Mouse (Mus musculus): Measurements from ENCODE around the gene Dhx58. TPM values are rescaled to one million over a fixed set of nuclear protein-coding genes. Genes with fewer than 3 reads are reported as not detected.
"Not testable (repeated sequence)": the region's sequence is repeated elsewhere in the genome, so short reads cannot be mapped to it uniquely, and the experiment has no call there.

Gene Dhx58
- polyA plus RNA-seq, 1 experiment from 2014 or later: 2.4 TPM

- not testable (repeated sequence) for H3K36me3 ChIP-seq; H3K4me1 ChIP-seq; H3K27ac ChIP-seq (replicated peaks); ATAC-seq (replicated peaks); H3K9ac ChIP-seq (replicated peaks); H3K4me3 ChIP-seq; H3K9me3 ChIP-seq; H3K4me2 ChIP-seq (replicated peaks)
- peaks cover 13% of the 10 kb centered on the region for H3K27me3 ChIP-seq
- 57% methylated on average over 3 of the region's 3 CpGs for WGBS
Observed at GRCm38 (mm10) chr11:100655589-100655988, 48.5 kb downstream of the Dhx58 start.

GRCm38 (mm10) chr11:100651748-100652147 lies 52.3 kb downstream of the Dhx58 start:
- Histone ChIP-seq H3K4me1 (peaks cover 6% of the 10 kb centered on the region; the same call in 1 of the 2 replicates), H3K4me3 (no peak overlapping the region), H3K27ac (replicated peaks) (no peak overlapping the region), H3K9me3 (no peaks in the 10 kb centered on the region), H3K4me2 (replicated peaks) (no peak overlapping the region), H3K9ac (replicated peaks) (no peak overlapping the region), H3K36me3 (no peaks in the 10 kb centered on the region), H3K27me3 (peaks cover 27% of the 10 kb centered on the region)
- ATAC-seq (replicated peaks): no peak
- WGBS: 22% methylated on average over 3 of the region's 3 CpGs

GRCm38 (mm10) chr11:100651205-100651604 lies 52.9 kb downstream of the Dhx58 start:
- Histone ChIP-seq H3K9ac (replicated peaks) (no peak overlapping the region), H3K9me3 (no peaks in the 10 kb centered on the region), H3K4me3 (no peak overlapping the region), H3K27ac (replicated peaks) (no peak overlapping the region), H3K4me2 (replicated peaks) (no peak overlapping the region), H3K4me1 (peaks cover 2% of the 10 kb centered on the region; the same call in 1 of the 2 replicates), H3K36me3 (no peaks in the 10 kb centered on the region), H3K27me3 (peaks cover 27% of the 10 kb centered on the region)
- 10% methylated on average over 8 of the region's 8 CpGs for WGBS
- ATAC-seq (replicated peaks): no peak

- Histone ChIP-seq H3K27ac (replicated peaks) (no peak overlapping the region), H3K36me3 (no peaks in the 10 kb centered on the region), H3K4me2 (replicated peaks) (no peak overlapping the region), H3K4me1 (no peaks in the 10 kb centered on the region), H3K9me3 (no peaks in the 10 kb centered on the region), H3K9ac (replicated peaks) (no peak overlapping the region), H3K4me3 (no peak overlapping the region), H3K27me3 (peaks cover 27% of the 10 kb centered on the region)
- WGBS: 82% methylated on average over 8 of the region's 8 CpGs
- ATAC-seq (replicated peaks): no peak
Observed at GRCm38 (mm10) chr11:100648405-100648804, 55.7 kb downstream of the Dhx58 start.

GRCm38 (mm10) chr11:100646265-100646664 lies 57.8 kb downstream of the Dhx58 start:
- Histone ChIP-seq H3K9ac (replicated peaks) (no peak overlapping the region), H3K4me1 (no peaks in the 10 kb centered on the region), H3K4me2 (replicated peaks) (no peak overlapping the region), H3K27ac (replicated peaks) (no peak overlapping the region), H3K4me3 (no peak overlapping the region), H3K36me3 (no peaks in the 10 kb centered on the region), H3K9me3 (no peaks in the 10 kb centered on the region), H3K27me3 (peaks cover 21% of the 10 kb centered on the region)
- WGBS: 20% methylated on average over 1 of the region's 1 CpGs
- no peak for ATAC-seq (replicated peaks)

Other genes starting within 250 kb of the Dhx58 start
- gene Klhl11, start 231.5 kb downstream of the Dhx58 start, polyA plus RNA-seq (2015; fragmentation: Nextera tagmentation; extraction: Ambion mirVana): 13.5 and 14.0 TPM in 2 replicates
- 230 and 237 TPM in 2 replicates for gene Acly, start 176.3 kb downstream of the Dhx58 start, polyA plus RNA-seq (2015; fragmentation: Nextera tagmentation; extraction: Ambion mirVana)
- 1.1 and 2.1 TPM in 2 replicates for gene Ttc25, start 158.7 kb downstream of the Dhx58 start, polyA plus RNA-seq (2015; fragmentation: Nextera tagmentation; extraction: Ambion mirVana)
- gene Cnp, start 129.4 kb downstream of the Dhx58 start, polyA plus RNA-seq (2015; fragmentation: Nextera tagmentation; extraction: Ambion mirVana): 23.4 and 26.9 TPM in 2 replicates
- gene Nkiras2, start 85.0 kb downstream of the Dhx58 start, polyA plus RNA-seq (2015; fragmentation: Nextera tagmentation; extraction: Ambion mirVana): 90.5 and 91.3 TPM in 2 replicates
- 294 and 295 TPM in 2 replicates for gene Dnajc7, start 84.1 kb downstream of the Dhx58 start, polyA plus RNA-seq (2015; fragmentation: Nextera tagmentation; extraction: Ambion mirVana)
- gene Zfp385c, start 11.8 kb downstream of the Dhx58 start, polyA plus RNA-seq (2015; fragmentation: Nextera tagmentation; extraction: Ambion mirVana): 0.23 and 0.31 TPM in 2 replicates
- 53.1 and 54.4 TPM in 2 replicates for gene Kat2a, start 8.2 kb upstream of the Dhx58 start, polyA plus RNA-seq (2015; fragmentation: Nextera tagmentation; extraction: Ambion mirVana)
- 0.24 and 0.41 TPM in 2 replicates for gene Hspb9, start 9.6 kb upstream of the Dhx58 start, polyA plus RNA-seq (2015; fragmentation: Nextera tagmentation; extraction: Ambion mirVana)
- 30.3 and 31.6 TPM in 2 replicates for gene Rab5c, start 33.9 kb upstream of the Dhx58 start, polyA plus RNA-seq (2015; fragmentation: Nextera tagmentation; extraction: Ambion mirVana)
- 4.6 TPM in 2 replicates for gene Kcnh4, start 55.7 kb upstream of the Dhx58 start, polyA plus RNA-seq (2015; fragmentation: Nextera tagmentation; extraction: Ambion mirVana)
- gene Hcrt, start 58.7 kb upstream of the Dhx58 start, polyA plus RNA-seq (2015; fragmentation: Nextera tagmentation; extraction: Ambion mirVana): 1.0 and 1.1 TPM in 2 replicates
- gene Ghdc, start 66.7 kb upstream of the Dhx58 start, polyA plus RNA-seq (2015; fragmentation: Nextera tagmentation; extraction: Ambion mirVana): 2.8 and 3.0 TPM in 2 replicates
- gene Stat5b, start 146.5 kb upstream of the Dhx58 start, polyA plus RNA-seq (2015; fragmentation: Nextera tagmentation; extraction: Ambion mirVana): 11.4 and 13.3 TPM in 2 replicates
- gene Stat5a, start 155.1 kb upstream of the Dhx58 start, polyA plus RNA-seq (2015; fragmentation: Nextera tagmentation; extraction: Ambion mirVana): 0.71 and 1.0 TPM in 2 replicates
- gene Stat3, start 235.3 kb upstream of the Dhx58 start, polyA plus RNA-seq (2015; fragmentation: Nextera tagmentation; extraction: Ambion mirVana): 31.1 and 32.3 TPM in 2 replicates

All from forebrain, embryonic 15.5 days (tissue).